Mouse (Mus musculus): ENCODE data around the gene Bcas3.

Gene Bcas3

GRCm38 (mm10) chr11:85759634-85760439 lies 406.9 kb downstream of the Bcas3 start:
- DNase-seq = no peak

- DNase-seq = no peak
Observed at GRCm38 (mm10) chr11:85760486-85761141, 407.6 kb downstream of the Bcas3 start.

- DNase-seq = no peak
Observed at GRCm38 (mm10) chr11:85761170-85761569, 408.2 kb downstream of the Bcas3 start.

GRCm38 (mm10) chr11:85763655-85764054 lies 410.7 kb downstream of the Bcas3 start:
- no peak for DNase-seq

- no peak for DNase-seq
Observed at GRCm38 (mm10) chr11:85766106-85766723, 413.2 kb downstream of the Bcas3 start.

- DNase-seq = no peak
Observed at GRCm38 (mm10) chr11:85766811-85767210, 413.8 kb downstream of the Bcas3 start.

- no peak for DNase-seq
Observed at GRCm38 (mm10) chr11:85769740-85770139, 416.8 kb downstream of the Bcas3 start.

GRCm38 (mm10) chr11:85773391-85773790 lies 420.4 kb downstream of the Bcas3 start:
- DNase-seq = no peak

- DNase-seq = no peak
Observed at GRCm38 (mm10) chr11:85774707-85775106, 421.7 kb downstream of the Bcas3 start.

- no peak for DNase-seq
Observed at GRCm38 (mm10) chr11:85775492-85775891, 422.5 kb downstream of the Bcas3 start.

GRCm38 (mm10) chr11:85776861-85777360 lies 423.9 kb downstream of the Bcas3 start:
- DNase-seq = no peak

GRCm38 (mm10) chr11:85777950-85778349 lies 425.0 kb downstream of the Bcas3 start:
- DNase-seq = no peak

- no peak for DNase-seq
Observed at GRCm38 (mm10) chr11:85780303-85780702, 427.3 kb downstream of the Bcas3 start.

GRCm38 (mm10) chr11:85786113-85786718 lies 433.2 kb downstream of the Bcas3 start:
- DNase-seq = no peak

GRCm38 (mm10) chr11:85789750-85790149 lies 436.8 kb downstream of the Bcas3 start:
- no peak for DNase-seq

GRCm38 (mm10) chr11:85790267-85790666 lies 437.3 kb downstream of the Bcas3 start:
- no peak for DNase-seq

GRCm38 (mm10) chr11:85791212-85791611 lies 438.2 kb downstream of the Bcas3 start:
- no peak for DNase-seq

- no peak for DNase-seq
Observed at GRCm38 (mm10) chr11:85792534-85793215, 439.7 kb downstream of the Bcas3 start.

- DNase-seq = no peak
Observed at GRCm38 (mm10) chr11:85799456-85799855, 446.5 kb downstream of the Bcas3 start.

- no peak for DNase-seq
Observed at GRCm38 (mm10) chr11:85799856-85800255, 446.9 kb downstream of the Bcas3 start.

GRCm38 (mm10) chr11:85800380-85800779 lies 447.4 kb downstream of the Bcas3 start:
- DNase-seq = no peak

GRCm38 (mm10) chr11:85804048-85804447 lies 451.1 kb downstream of the Bcas3 start:
- no peak for DNase-seq

GRCm38 (mm10) chr11:85805779-85806178 lies 452.8 kb downstream of the Bcas3 start:
- DNase-seq = no peak

Measured in cerebellum, postnatal 36 days (tissue).